Mouse (Mus musculus): ENCODE data around the gene Dll3. TPM values are rescaled to one million over a fixed set of nuclear protein-coding genes. Genes with fewer than 3 reads are reported as not detected.

Gene Dll3
- total and polyA plus RNA-seq, 2 experiments from 2014 or later, result 20.2 to 24.8 TPM

DNA sequence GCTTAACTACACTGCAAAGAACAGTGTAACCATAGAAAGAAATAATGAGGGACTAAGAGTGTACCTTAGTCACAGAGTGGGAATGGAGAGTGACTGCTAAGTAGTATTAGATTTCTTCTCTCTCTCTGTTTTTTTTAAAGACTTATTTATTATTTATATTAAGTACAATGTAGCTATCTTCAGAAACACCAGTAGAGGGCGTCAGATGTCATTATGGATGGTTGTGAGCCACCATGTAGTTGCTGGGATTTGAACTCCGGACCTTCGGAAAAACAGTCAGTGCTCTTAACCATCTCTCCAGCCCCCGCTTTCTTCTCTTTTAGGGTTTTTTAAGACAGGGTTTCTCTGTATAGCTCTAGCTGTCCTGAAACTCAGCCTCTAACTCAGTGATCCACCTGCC lies 24.4 kb upstream of the Dll3 start:
- peak; percentile 15; the same call in 1 of the 2 replicates for TF ChIP-seq CTCF (IDR thresholded peaks at IDR 0.05; ENCODE audit: low read depth)
- Histone ChIP-seq H3K4me1 (ENCODE audit: insufficient read depth, low read length) (no peaks in the 10 kb centered on the region), H3K4me2 (ENCODE audit: low read depth, low read length) (no peak overlapping the region), H3K9ac (replicated peaks; ENCODE audit: low read length) (no peak overlapping the region), H3K4me3 (ENCODE audit: low read length) (no peak overlapping the region), H3K27me3 (ENCODE audit: insufficient read depth, low read length) (no peaks in the 10 kb centered on the region), H3K36me3 (ENCODE audit: insufficient read depth, low read length) (peaks cover 70% of the 10 kb centered on the region), H3K27ac (no peak overlapping the region), H3K9me3 (ENCODE audit: low read length) (no peaks in the 10 kb centered on the region)
- DNase-seq (ENCODE audit: low spot score) (no peak), ATAC-seq (no peak)
- 79% methylated on average over 4 of the region's 4 CpGs for WGBS

- H3K27me3 ChIP-seq (ENCODE audit: insufficient read depth, low read length), result no peaks in the 10 kb centered on the region
- WGBS, result 95% methylated on average over 8 of the region's 8 CpGs
- TF ChIP-seq CTCF (IDR thresholded peaks at IDR 0.05; ENCODE audit: low read depth), result no peak
- H3K4me1 ChIP-seq (ENCODE audit: insufficient read depth, low read length), result no peaks in the 10 kb centered on the region
- H3K4me2 ChIP-seq (ENCODE audit: low read depth, low read length), result no peak overlapping the region
- ATAC-seq (no peak), DNase-seq (ENCODE audit: low spot score) (no peak)
- H3K4me3 ChIP-seq (ENCODE audit: low read length), result no peak overlapping the region
- H3K27ac ChIP-seq, result no peak overlapping the region
- H3K9me3 ChIP-seq (ENCODE audit: low read length), result no peaks in the 10 kb centered on the region
- no peak overlapping the region for H3K9ac ChIP-seq (replicated peaks; ENCODE audit: low read length)
- peaks cover 73% of the 10 kb centered on the region for H3K36me3 ChIP-seq (ENCODE audit: insufficient read depth, low read length)
Observed at GRCm38 (mm10) chr7:28325293-28325692, 23.3 kb upstream of the Dll3 start.

DNA sequence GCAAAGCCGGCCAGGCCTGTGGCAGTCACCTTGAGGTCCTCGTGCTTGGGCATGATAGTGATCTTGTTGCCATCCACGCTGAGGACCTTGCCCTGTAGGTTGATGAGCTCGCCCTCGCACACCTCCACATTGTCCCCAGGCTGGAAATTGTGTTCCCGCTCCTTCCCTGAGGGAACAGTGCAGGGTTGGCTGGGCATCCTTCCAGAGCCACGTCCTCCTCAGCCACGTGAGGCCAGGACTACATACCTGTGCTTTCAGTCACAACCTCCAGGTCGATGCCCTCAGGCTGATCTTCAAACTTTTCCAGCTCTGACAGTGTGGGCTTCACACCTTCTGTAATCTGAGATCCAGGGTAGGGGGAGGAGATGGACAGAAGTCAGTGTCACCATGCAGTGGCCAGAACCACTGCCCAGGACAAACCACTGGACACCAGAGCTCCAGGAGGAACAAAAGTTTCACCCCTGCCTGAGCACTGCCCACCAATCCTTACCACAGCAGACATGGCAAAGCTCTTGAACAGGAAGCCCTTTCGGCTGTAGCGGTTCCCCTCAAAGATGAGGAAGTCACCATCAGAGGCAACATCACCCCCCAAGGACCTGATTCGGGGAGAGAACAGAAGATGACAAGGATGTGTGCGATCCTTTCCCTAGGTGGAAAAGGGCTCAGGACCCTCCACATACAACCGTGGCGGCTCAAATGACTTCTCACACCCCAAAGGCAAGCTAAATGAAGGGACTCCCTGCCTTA lies 20.1 kb upstream of the Dll3 start:
- Histone ChIP-seq H3K4me1 (ENCODE audit: insufficient read depth, low read length) (no peaks in the 10 kb centered on the region), H3K27ac (no peak overlapping the region), H3K9ac (replicated peaks; ENCODE audit: low read length) (no peak overlapping the region), H3K27me3 (ENCODE audit: insufficient read depth, low read length) (no peaks in the 10 kb centered on the region), H3K4me3 (ENCODE audit: low read length) (no peak overlapping the region), H3K4me2 (ENCODE audit: low read depth, low read length) (no peak overlapping the region), H3K36me3 (ENCODE audit: insufficient read depth, low read length) (peaks cover 84% of the 10 kb centered on the region), H3K9me3 (ENCODE audit: low read length) (no peaks in the 10 kb centered on the region)
- 95% methylated on average over 15 of the region's 15 CpGs for WGBS
- TF ChIP-seq CTCF (IDR thresholded peaks at IDR 0.05; ENCODE audit: low read depth), result no peak
- DNase-seq (ENCODE audit: low spot score) (no peak), ATAC-seq (no peak)

DNA sequence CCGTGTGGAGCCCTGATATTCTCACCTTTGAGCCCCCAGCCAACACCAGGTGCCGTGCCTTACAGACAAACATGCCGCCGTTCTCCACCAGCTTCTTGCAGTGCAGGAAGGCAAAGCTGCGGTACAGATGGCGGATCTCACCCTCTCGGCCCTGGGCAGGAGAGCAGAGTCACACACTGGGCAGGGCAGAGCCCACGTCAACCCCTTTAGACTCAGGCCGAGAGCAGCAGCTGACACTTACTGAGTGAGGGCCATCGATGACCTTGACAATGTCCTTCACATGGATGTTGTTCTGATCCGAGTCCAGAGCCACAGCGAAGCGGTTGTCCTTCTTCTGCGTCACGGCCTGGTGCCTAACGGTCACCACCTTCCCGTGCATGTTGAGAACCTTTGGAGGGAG lies 16.7 kb upstream of the Dll3 start:
- Histone ChIP-seq H3K27ac (no peak overlapping the region), H3K9me3 (ENCODE audit: low read length) (no peaks in the 10 kb centered on the region), H3K4me2 (ENCODE audit: low read depth, low read length) (no peak overlapping the region), H3K9ac (replicated peaks; ENCODE audit: low read length) (no peak overlapping the region), H3K36me3 (ENCODE audit: insufficient read depth, low read length) (peaks cover 89% of the 10 kb centered on the region), H3K27me3 (ENCODE audit: insufficient read depth, low read length) (no peaks in the 10 kb centered on the region), H3K4me3 (ENCODE audit: low read length) (no peak overlapping the region), H3K4me1 (ENCODE audit: insufficient read depth, low read length) (no peaks in the 10 kb centered on the region)
- DNase-seq (ENCODE audit: low spot score) (no peak), ATAC-seq (no peak)
- WGBS, result 92% methylated on average over 17 of the region's 17 CpGs
- TF ChIP-seq CTCF (IDR thresholded peaks at IDR 0.05; ENCODE audit: low read depth), result no peak

DNA sequence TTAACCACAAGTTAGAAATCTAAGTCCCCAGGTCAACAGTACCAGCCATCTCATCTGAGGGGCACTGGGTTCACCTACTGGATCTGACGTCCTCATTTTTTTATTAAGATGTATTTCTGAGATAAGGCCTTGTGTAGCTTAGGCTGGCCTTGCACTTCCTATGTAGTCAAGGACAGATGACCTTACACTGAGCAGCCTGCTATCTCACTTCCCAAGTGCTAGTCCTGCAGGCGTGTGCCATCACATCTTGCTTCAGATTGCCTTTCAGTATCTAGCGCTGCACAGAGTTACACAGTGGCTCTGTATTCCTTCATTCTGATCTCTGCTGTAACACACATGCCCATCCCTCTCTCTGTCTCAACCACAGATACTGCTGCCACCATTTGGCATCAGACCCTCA lies 16.0 kb upstream of the Dll3 start:
- Histone ChIP-seq H3K4me2 (ENCODE audit: low read depth, low read length) (no peak overlapping the region), H3K36me3 (ENCODE audit: insufficient read depth, low read length) (peaks cover 82% of the 10 kb centered on the region), H3K9ac (replicated peaks; ENCODE audit: low read length) (no peak overlapping the region), H3K27ac (no peak overlapping the region), H3K4me3 (ENCODE audit: low read length) (no peak overlapping the region), H3K4me1 (ENCODE audit: insufficient read depth, low read length) (no peaks in the 10 kb centered on the region), H3K27me3 (ENCODE audit: insufficient read depth, low read length) (no peaks in the 10 kb centered on the region), H3K9me3 (ENCODE audit: low read length) (no peaks in the 10 kb centered on the region)
- WGBS, result 92% methylated on average over 3 of the region's 3 CpGs
- ATAC-seq, result no peak
- TF ChIP-seq CTCF (IDR thresholded peaks at IDR 0.05; ENCODE audit: low read depth), result no peak
- no peak for DNase-seq (ENCODE audit: low spot score)

DNA sequence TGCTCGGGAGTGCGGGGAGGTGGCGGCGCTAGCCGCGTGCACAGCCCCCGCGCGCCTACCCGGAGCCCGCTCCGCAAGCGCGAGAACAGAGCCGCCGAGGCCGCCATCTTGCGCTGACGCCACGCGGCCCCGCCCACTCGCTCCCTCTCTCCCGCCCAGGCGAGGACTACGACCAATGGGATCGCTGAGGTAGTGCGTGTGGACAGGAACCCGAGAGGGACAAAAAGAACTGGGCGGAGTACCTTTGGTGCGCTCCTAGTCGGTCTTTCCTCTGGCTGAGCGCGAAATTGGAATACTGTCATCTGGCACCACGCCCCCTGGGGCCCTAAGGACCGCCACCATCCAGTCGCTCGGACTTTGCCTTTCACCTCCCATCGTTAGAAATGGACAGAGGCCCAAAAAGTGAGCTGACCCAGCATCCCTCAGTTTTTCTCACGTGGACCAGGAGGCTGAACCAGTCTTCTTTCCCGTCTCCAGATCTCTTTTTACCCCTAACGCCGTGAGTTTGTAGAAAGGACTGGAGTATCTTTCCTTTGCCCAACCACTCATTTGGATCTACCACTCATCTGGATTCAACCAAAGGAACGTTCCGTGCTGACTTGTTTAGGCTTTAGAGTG lies 10.0 kb upstream of the Dll3 start, which contains the start of gene Timm50:
Gene Timm50, minus strand, starts transcription at position 147 of the 618 bp plus-strand sequence.
- Histone ChIP-seq H3K36me3 (ENCODE audit: insufficient read depth, low read length) (peaks cover 38% of the 10 kb centered on the region), H3K9me3 (ENCODE audit: low read length) (no peaks in the 10 kb centered on the region), H3K9ac (replicated peaks; ENCODE audit: low read length) (peak within 1 kb of the TSS; percentile 79), H3K4me3 (ENCODE audit: low read length) (peak within 1 kb of the TSS; percentile 72), H3K4me2 (ENCODE audit: low read depth, low read length) (peak within 1 kb of the TSS; percentile 84), H3K4me1 (ENCODE audit: insufficient read depth, low read length) (0 out of 2 replicates have a peak, but pooled peaks cover 6% of the 10 kb centered on the region), H3K27ac (peak within 1 kb of the TSS; percentile 67), H3K27me3 (ENCODE audit: insufficient read depth, low read length) (no peaks in the 10 kb centered on the region)
- ATAC-seq (peak; percentile 97), DNase-seq (ENCODE audit: low spot score) (peak; percentile 99)
- no peak for TF ChIP-seq CTCF (IDR thresholded peaks at IDR 0.05; ENCODE audit: low read depth)
- under 1% methylated on average over 45 of the region's 45 CpGs for WGBS
